11 mouse cellular contexts compared by ENCODE assay signal in the genomic region with DNA sequence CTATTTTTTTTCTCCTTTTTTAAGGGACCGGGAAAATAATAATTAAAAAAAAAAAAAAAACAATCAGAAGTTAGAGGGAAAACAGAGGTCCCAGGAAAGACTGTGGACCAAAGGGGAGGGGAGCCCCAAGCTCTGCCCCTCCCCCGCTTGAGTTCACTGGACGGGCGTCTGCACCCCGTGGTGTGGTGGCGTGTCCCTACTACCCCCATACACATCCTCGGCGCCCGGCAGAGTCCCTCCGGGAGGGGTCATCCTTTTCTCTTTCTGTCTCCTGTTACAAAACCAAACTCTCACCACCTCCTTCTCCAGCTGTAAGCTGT. TPM values are rescaled to one million over a fixed set of nuclear protein-coding genes. Genes with fewer than 3 reads are reported as not detected.
DNase-seq lines count a peak whose midpoint lies in the region; ATAC-seq and TF ChIP-seq lines count a peak whose summit lies in the region.
"Had no signal": no experiment of that assay in that cellular context is flagged by ENCODE, and none has a peak within 500 bp of the region (broad histone marks: within the 10 kb centered on the region; RNA-seq: fewer than 3 reads in every experiment).

No protein-coding gene starts in this region.

- no peaks in the 10 kb centered on the region for H3K79me2 ChIP-seq in heart, adult 2 months (replicated peaks; ENCODE audit: control insufficient read depth, insufficient read depth, low read length)

- H3K4me3 ChIP-seq in heart, embryonic 11.5 days (ENCODE audit: low read depth, low read length): peak overlapping the region; percentile 41
- no peak overlapping the region for H3K4me3 ChIP-seq in heart, adult 2 months
- H3K4me3 ChIP-seq in brown adipose tissue, adult 24 weeks (ENCODE audit: insufficient read depth, low read depth, low read length): 0 out of 2 replicates have a peak overlapping the region, but pooled peaks have one; percentile 7
- H3K4me3 ChIP-seq in forebrain, embryonic 16.5 days (replicated peaks; ENCODE audit: low read length): peak overlapping the region; percentile 93
- peak overlapping the region; percentile 99 for H3K4me3 ChIP-seq in midbrain, embryonic 10.5 days

- peaks cover 62% of the 10 kb centered on the region for H3K27me3 ChIP-seq in heart, embryonic 11.5 days (ENCODE audit: control insufficient read depth, insufficient read depth, low read length)
- peaks cover 31% of the 10 kb centered on the region for H3K27me3 ChIP-seq in heart, adult 2 months (ENCODE audit: control insufficient read depth, insufficient read depth, low read length)
- H3K27me3 ChIP-seq in forebrain, embryonic 16.5 days (replicated peaks; ENCODE audit: control insufficient read depth, insufficient read depth, low read length): no peaks in the 10 kb centered on the region
- H3K27me3 ChIP-seq in midbrain, embryonic 10.5 days (ENCODE audit: low read depth, poor library complexity, severe bottlenecking): peaks cover 41% of the 10 kb centered on the region

- no peaks in the 10 kb centered on the region for H3K9me3 ChIP-seq in heart, embryonic 11.5 days (replicated peaks; ENCODE audit: control insufficient read depth, low read length)
- no peaks in the 10 kb centered on the region for H3K9me3 ChIP-seq in forebrain, embryonic 16.5 days (ENCODE audit: control insufficient read depth, low read length)
- no peaks in the 10 kb centered on the region for H3K9me3 ChIP-seq in midbrain, embryonic 10.5 days (replicated peaks)

- H3K4me2 ChIP-seq in heart, embryonic 11.5 days: peak overlapping the region; percentile 81
- peak overlapping the region; percentile 96 for H3K4me2 ChIP-seq in forebrain, embryonic 16.5 days (ENCODE audit: low read length)

- H3K27ac ChIP-seq in heart, embryonic 11.5 days (ENCODE audit: low read depth, low read length): no peak overlapping the region
- H3K27ac ChIP-seq in heart, adult 2 months: no peak overlapping the region
- no peak overlapping the region for H3K27ac ChIP-seq in brown adipose tissue, adult 24 weeks (replicated peaks; ENCODE audit: low read depth, low read length)
- H3K27ac ChIP-seq in forebrain, embryonic 16.5 days (ENCODE audit: low read length): peak overlapping the region; percentile 100
- H3K27ac ChIP-seq in midbrain, embryonic 10.5 days (replicated peaks): peak overlapping the region; percentile 99

- TF ChIP-seq EP300 in heart, adult 2 months (IDR thresholded peaks at IDR 0.05; ENCODE audit: insufficient read depth, low read depth, low read length): no peak

- H3K4me1 ChIP-seq in heart, embryonic 11.5 days (ENCODE audit: control insufficient read depth, insufficient read depth, low read length): peaks cover 10% of the 10 kb centered on the region; the same call in 1 of the 2 replicates
- no peaks in the 10 kb centered on the region for H3K4me1 ChIP-seq in heart, adult 2 months (ENCODE audit: control insufficient read depth, insufficient read depth, low read length)
- peaks cover 3% of the 10 kb centered on the region; the same call in 1 of the 2 replicates for H3K4me1 ChIP-seq in brown adipose tissue, adult 24 weeks (ENCODE audit: control insufficient read depth, insufficient read depth, insufficient read length, low read length)
- H3K4me1 ChIP-seq in forebrain, embryonic 16.5 days (replicated peaks; ENCODE audit: control insufficient read depth, insufficient read depth, low read length): peaks cover 16% of the 10 kb centered on the region
- H3K4me1 ChIP-seq in midbrain, embryonic 10.5 days: peaks cover 19% of the 10 kb centered on the region

- no peak overlapping the region for H3K9ac ChIP-seq in heart, embryonic 11.5 days (ENCODE audit: low read depth, low read length)
- no peak overlapping the region for H3K9ac ChIP-seq in heart, adult 2 months (ENCODE audit: low read depth, low read length)
- H3K9ac ChIP-seq in forebrain, embryonic 16.5 days (replicated peaks; ENCODE audit: low read depth, low read length): peak overlapping the region; percentile 98

- no peak for DNase-seq in heart, adult 2 months
- peak; percentile 58 for DNase-seq in midbrain, embryonic 10.5 days (ENCODE audit: low spot score)
- no peak for DNase-seq in kidney, postnatal 25 days
- no peak for DNase-seq in kidney, postnatal 10 days
- no peak for DNase-seq in thymus, postnatal 36 days

- TF ChIP-seq CTCF in heart, adult 2 months (IDR thresholded peaks at IDR 0.05): no peak

- WGBS in heart, embryonic 11.5 days (ENCODE audit: insufficient replicate concordance): 0% methylated on average over 10 of the region's 10 CpGs
- 3% methylated on average over 10 of the region's 10 CpGs for WGBS in heart, adult 2 months
- 0% methylated on average over 10 of the region's 10 CpGs for WGBS in forebrain, embryonic 16.5 days
- WGBS in midbrain, embryonic 10.5 days: 0% methylated on average over 10 of the region's 10 CpGs

- no peaks in the 10 kb centered on the region for H3K36me3 ChIP-seq in heart, embryonic 11.5 days (ENCODE audit: control insufficient read depth, insufficient read depth, low read length)
- H3K36me3 ChIP-seq in heart, adult 2 months (ENCODE audit: control insufficient read depth, insufficient read depth, low read length): no peaks in the 10 kb centered on the region
- no peaks in the 10 kb centered on the region for H3K36me3 ChIP-seq in forebrain, embryonic 16.5 days (ENCODE audit: control insufficient read depth, insufficient read depth)
- H3K36me3 ChIP-seq in midbrain, embryonic 10.5 days: peaks cover 20% of the 10 kb centered on the region

- ATAC-seq in heart, embryonic 11.5 days (replicated peaks; ENCODE audit: insufficient number of reproducible peaks, low FRiP score, low TSS enrichment): no peak
- ATAC-seq in forebrain, embryonic 16.5 days: no peak
- ATAC-seq: CD4-positive, CD25-positive, alpha-beta regulatory T cell, adult 4 months had no signal

- no peak for TF ChIP-seq POLR2A in heart, adult 2 months (IDR thresholded peaks at IDR 0.05; ENCODE audit: insufficient read depth, low read depth, low read length)

- intact Hi-C loops in heart, adult 2 months (cut with DNase I): no loop called here

RNA-seq across cellular contexts. Expression of a gene that starts 1.6 kb away (rescaled TPM):
- 0.04 and 0.09 TPM in 2 replicates for polyA plus RNA-seq in heart, embryonic 11.5 days (2014; fragmentation: Nextera tagmentation; extraction: Ambion mirVana)
- total RNA-seq in heart, adult 2 months (2021): not detected
- polyA plus RNA-seq in heart, adult 2 months (2012; rRNA removed): not detected in 2 replicates
- polyA plus RNA-seq in brown adipose tissue, adult 24 weeks (2012; ENCODE audit: insufficient read depth, insufficient read length, missing spikeins): not detected in 2 replicates
- 48.1 and 58.3 TPM in 2 replicates for polyA plus RNA-seq in forebrain, embryonic 16.5 days (2015; fragmentation: Nextera tagmentation; extraction: Ambion mirVana)
- polyA plus RNA-seq in midbrain, embryonic 10.5 days (2016; fragmentation: Nextera tagmentation; extraction: Ambion mirVana): 47.9 and 58.5 TPM in 2 replicates
- total RNA-seq: hematopoietic stem cell, adult 5-6 weeks; megakaryocyte-erythroid progenitor cell, adult 5-6 weeks had no signal

Comparison
In these comparisons a context has a peak if more than half of its experiments do, and no peak if none do; other contexts are left out.
1. H3K27ac ChIP-seq: peak in forebrain, embryonic 16.5 days (single experiment) and midbrain, embryonic 10.5 days (single experiment); none in heart, embryonic 11.5 days (single experiment), heart, adult 2 months (single experiment) and brown adipose tissue, adult 24 weeks (single experiment).
2. RNA of a gene that starts 1.6 kb away (polyA plus RNA-seq): 48.1 to 58.3 TPM in forebrain, embryonic 16.5 days and 47.9 to 58.5 TPM in midbrain, embryonic 10.5 days; 0.04 to 0.09 TPM in heart, embryonic 11.5 days, not detected in heart, adult 2 months and not detected in brown adipose tissue, adult 24 weeks; every median in the first group is over 10 times any median in the second.